Mouse (Mus musculus) splenic B cell, adult 2 months (primary cell): ENCODE results near the gene B4galnt4.

Experiments used
- DNase-seq: peaks from one replicate; pipeline ENCODE4 v3.0.0-alpha.2; 2011; ENCODE audit warnings: low read depth, low spot score
- H3K27me3 ChIP-seq: 2 replicates; pipeline ENCODE4 v1.6.1; 2012; ENCODE audit warnings: mild to moderate bottlenecking, low read length, moderate library complexity, mixed read lengths; ENCODE audit not compliant: control insufficient read depth, poor library complexity, insufficient read depth, severe bottlenecking
- H3K36me3 ChIP-seq: 2 replicates; pipeline ENCODE4 v1.6.1; 2012; ENCODE audit warnings: mild to moderate bottlenecking, low read length, moderate library complexity, mixed read lengths; ENCODE audit not compliant: control insufficient read depth, poor library complexity, insufficient read depth, severe bottlenecking

Gene B4galnt4

GRCm38 (mm10) chr7:141115874-141116273 lies 55.0 kb downstream of the B4galnt4 start:
- no peaks in the 10 kb centered on the region for H3K36me3 ChIP-seq
- no peaks in the 10 kb centered on the region for H3K27me3 ChIP-seq
- DNase-seq, result no peak

DNA sequence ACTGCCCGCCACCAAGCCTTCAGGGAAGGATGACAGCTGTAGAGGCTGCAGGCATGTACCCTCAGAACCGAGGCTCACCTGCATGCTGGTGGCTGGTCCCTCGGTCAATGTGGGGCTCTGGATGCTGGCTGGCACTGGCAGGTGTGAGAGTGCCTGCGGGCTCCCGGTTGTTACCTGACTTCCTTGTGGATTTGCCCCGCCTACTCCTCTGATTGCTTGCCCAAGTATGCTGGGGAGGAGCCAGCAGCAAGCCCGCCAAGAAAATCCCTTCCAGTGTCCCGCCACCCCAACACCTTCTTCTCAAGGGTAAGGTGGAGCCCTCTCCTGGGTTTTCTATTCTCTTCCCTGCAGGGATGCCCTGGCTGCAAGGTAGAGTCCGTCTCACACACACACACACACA lies 56.7 kb downstream of the B4galnt4 start, which contains the start of gene Ano9:
TSS of gene Ano9 (minus strand) at position 171 of the 400 bp plus-strand sequence.
- Histone ChIP-seq H3K36me3 (no peaks in the 10 kb centered on the region), H3K27me3 (no peaks in the 10 kb centered on the region)
- no peak for DNase-seq

DNA sequence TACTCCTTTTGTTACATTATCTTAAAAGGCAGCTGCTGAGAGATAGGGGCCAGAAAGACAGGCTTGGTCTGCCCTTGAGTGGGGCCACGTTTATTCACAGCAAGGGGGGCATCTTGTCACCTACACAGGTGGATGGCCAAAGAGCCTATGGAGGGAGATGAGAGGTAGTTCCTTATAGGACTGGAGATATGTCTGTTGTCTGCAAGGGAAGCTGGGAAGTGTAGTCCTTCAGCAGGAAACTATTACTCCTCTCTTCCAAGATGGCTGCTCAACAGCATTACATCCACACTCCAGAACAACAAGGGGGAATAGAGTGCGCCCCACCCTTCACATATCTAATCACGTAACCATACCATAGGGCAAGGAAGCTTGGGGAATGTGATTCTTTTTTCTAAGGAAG lies 58.6 kb downstream of the B4galnt4 start:
- Histone ChIP-seq H3K27me3 (no peaks in the 10 kb centered on the region), H3K36me3 (no peaks in the 10 kb centered on the region)
- no peak for DNase-seq

DNA sequence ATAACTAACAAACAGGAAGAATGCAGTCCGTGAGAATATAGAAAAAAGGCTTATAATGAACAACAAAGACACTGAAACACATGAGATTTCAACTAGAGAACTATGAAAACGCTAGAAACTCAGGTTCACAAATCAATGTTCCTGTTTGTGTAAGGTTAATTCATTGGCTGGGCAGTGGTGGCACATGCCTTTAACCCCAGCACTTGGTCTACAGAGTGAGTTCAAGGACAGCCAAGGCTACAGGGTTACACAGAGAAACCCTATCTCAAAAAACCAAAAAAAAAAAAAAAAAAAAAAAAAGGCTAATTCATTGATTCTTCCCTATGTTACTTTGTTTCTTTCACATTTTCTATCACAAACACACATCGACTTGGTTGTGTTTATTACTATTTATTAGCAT lies 59.7 kb downstream of the B4galnt4 start:
- Histone ChIP-seq H3K27me3 (no peaks in the 10 kb centered on the region), H3K36me3 (no peaks in the 10 kb centered on the region)
- no peak for DNase-seq

GRCm38 (mm10) chr7:141121051-141121531 lies 60.2 kb downstream of the B4galnt4 start:
- Histone ChIP-seq H3K36me3 (no peaks in the 10 kb centered on the region), H3K27me3 (no peaks in the 10 kb centered on the region)
- DNase-seq, result no peak
